Mouse (Mus musculus) liver, embryonic 14.5 days (tissue): ENCODE results near the gene Cux1.

Experiments used
- CTCF ChIP-seq: IDR thresholded peaks from 2 replicates; pipeline ENCODE4 v1.5.1; 2016; ENCODE audit warnings: antibody characterized with exemption, low read depth, control low read depth
- EP300 ChIP-seq: IDR thresholded peaks from 2 replicates; pipeline ENCODE4 v1.6.1; 2016; ENCODE audit warnings: antibody characterized with exemption, low read depth

DNA sequence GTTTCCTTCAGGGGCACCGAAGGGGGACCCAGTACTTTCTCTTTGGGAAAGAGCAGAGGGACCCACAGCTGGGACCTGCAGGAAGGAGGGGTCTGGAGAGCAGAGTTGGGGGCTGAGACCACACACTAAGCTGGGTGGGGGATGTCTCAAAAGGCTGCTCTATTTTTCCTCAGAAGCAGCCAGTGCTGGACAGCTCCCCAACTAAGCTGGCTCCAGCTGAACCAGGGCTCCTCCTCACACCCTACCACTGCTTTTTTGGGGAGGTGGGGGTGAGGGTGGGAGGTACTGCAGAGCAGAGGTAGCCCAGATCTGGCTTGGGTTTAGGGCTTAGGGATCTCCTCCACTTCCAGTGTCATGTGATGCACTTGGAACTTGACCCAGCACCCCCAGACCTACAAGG is 326.9 kb downstream of the Cux1 start:
- TF ChIP-seq CTCF (no peak), EP300 (no peak)
